Mouse (Mus musculus) neural tube, embryonic 12.5 days (tissue): ENCODE measurements around the gene Klf9. TPM values are rescaled to one million over a fixed set of nuclear protein-coding genes. Genes with fewer than 3 reads are reported as not detected.
A peak's percentile ranks its signal among the peaks of the same experiment; 100 is the strongest.

Source experiments
- microRNA counts: library from miRNA; unstranded; fragments of <30 nt; microRNA quantifications from one replicate; lab custom pipeline; 2017
- microRNA-seq: library from miRNA; unstranded; fragments of <30 nt; microRNA quantifications from one replicate; pipeline ENCODE4, GENCODE M21; 2017
- polyA plus RNA-seq: library from polyadenylated mRNA; unstranded; fragments of >200 nt; fragmentation: Nextera tagmentation; extraction: Ambion mirVana; gene quantifications from 2 replicates; pipeline ENCODE4 v1.2.1, GENCODE M21; 2016

Gene Klf9
- polyA plus RNA-seq, 1 experiment from 2014 or later = 2.0 TPM

MicroRNA genes within 50 kb of the gene (microRNA counts, 519-probe panel; counts per million panel counts)
- microRNA mmu-miR-1192 (lab: Ali Mortazavi, UCI) = 342 counts per million, percentile 67 among the panel's probes with 10 or more counts

Small RNA genes within 50 kb of the gene (microRNA-seq; reads per million reads assigned to microRNA genes)
- not detected for gene Mir1192

Other genes with a start within 250 kb of the Klf9 start
- 38.6 and 39.9 TPM in 2 replicates for gene Smc5, start 132.7 kb downstream of the Klf9 start, polyA plus RNA-seq